Mouse (Mus musculus) G1E (cell line): ENCODE measurements around the gene Vangl1.

Experiments used
- CTCF ChIP-seq: IDR thresholded peaks from 2 replicates; pipeline ENCODE4 v1.5.1; 2012; ENCODE audit warnings: low read depth, low read length, inconsistent platforms, mixed read lengths
- GATA1 ChIP-seq: IDR thresholded peaks from 2 replicates; pipeline ENCODE4 v1.6.1; 2012; ENCODE audit warnings: borderline replicate concordance, low read length, inconsistent platforms, mixed read lengths
- POLR2AphosphoS5 ChIP-seq: IDR thresholded peaks from 2 replicates; pipeline ENCODE4 v1.6.1; 2012; ENCODE audit warnings: low read depth, low read length, inconsistent platforms; ENCODE audit not compliant: insufficient replicate concordance
- TAL1 ChIP-seq: conservative IDR thresholded peaks from 2 replicates; pipeline ENCODE4 v1.6.1; 2012; ENCODE audit warnings: low read depth, low read length, inconsistent platforms, mixed read lengths

DNA sequence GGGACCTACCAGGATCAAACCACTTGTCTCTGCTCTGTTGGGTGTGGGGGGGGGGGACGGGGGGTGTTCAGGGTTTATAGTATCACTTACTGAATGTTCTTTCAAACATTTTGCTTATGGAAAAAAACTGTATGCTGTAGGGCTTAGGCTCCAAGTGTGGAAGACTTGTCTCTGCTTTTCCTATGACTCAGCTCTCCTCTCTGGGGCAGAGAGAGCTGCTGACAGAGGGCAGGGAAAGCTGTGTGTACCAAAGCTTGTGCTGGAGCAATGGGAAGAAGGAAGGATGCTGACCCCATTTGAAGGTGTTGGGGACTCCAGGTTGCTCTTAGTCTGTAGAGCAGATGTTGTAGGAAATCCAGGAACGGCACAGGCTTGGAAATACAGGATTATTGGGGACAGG, 63.0 kb downstream of the Vangl1 start:
- TF ChIP-seq CTCF (no peak), POLR2AphosphoS5 (no peak), GATA1 (no peak), TAL1 (no peak)
